15 mouse cellular contexts compared by ENCODE assay signal in genomic region chrX:7640785-7641184, GRCm38 (mm10). TPM values are rescaled to one million over a fixed set of nuclear protein-coding genes. Genes with fewer than 3 reads are reported as not detected.
DNase-seq lines count a peak whose midpoint lies in the region; ATAC-seq and TF ChIP-seq lines count a peak whose summit lies in the region.
"Had no signal": no experiment of that assay in that cellular context is flagged by ENCODE, and none has a peak within 500 bp of the region (broad histone marks: within the 10 kb centered on the region; RNA-seq: fewer than 3 reads in every experiment).

No protein-coding gene starts in this region.

- peaks cover 6% of the 10 kb centered on the region; the same call in 1 of the 2 replicates for H3K36me3 ChIP-seq in hindbrain, embryonic 13.5 days
- H3K36me3 ChIP-seq in hindbrain, embryonic 10.5 days = no peaks in the 10 kb centered on the region
- H3K36me3 ChIP-seq in hindbrain, postnatal 0 days (ENCODE audit: insufficient read depth, low read length) = no peaks in the 10 kb centered on the region
- H3K36me3 ChIP-seq: embryonic facial prominence, embryonic 10.5 days; limb, embryonic 13.5 days had no signal

- TF ChIP-seq POLR2A in olfactory bulb, adult 2 months (IDR thresholded peaks at IDR 0.05; ENCODE audit: insufficient read depth, low read depth, low read length) = no peak

- no peaks in the 10 kb centered on the region for H3K27me3 ChIP-seq in hindbrain, embryonic 13.5 days
- peaks cover 14% of the 10 kb centered on the region; the same call in 1 of the 2 replicates for H3K27me3 ChIP-seq in hindbrain, embryonic 10.5 days (ENCODE audit: insufficient read depth, poor library complexity, severe bottlenecking)
- H3K27me3 ChIP-seq in hindbrain, postnatal 0 days (ENCODE audit: insufficient read depth, low read length) = no peaks in the 10 kb centered on the region

- no peak; the same call in 1 of the 2 replicates for ATAC-seq in hindbrain, embryonic 13.5 days (ENCODE audit: low FRiP score)
- no peak for ATAC-seq in hindbrain, postnatal 0 days

- H3K4me3 ChIP-seq in hindbrain, embryonic 13.5 days = peak overlapping the region; percentile 51
- H3K4me3 ChIP-seq in hindbrain, embryonic 10.5 days = no peak overlapping the region
- peak overlapping the region; percentile 10; the same call in 1 of the 2 replicates for H3K4me3 ChIP-seq in hindbrain, postnatal 0 days (ENCODE audit: low read length)
- peak overlapping the region; percentile 29 for H3K4me3 ChIP-seq in olfactory bulb, adult 2 months (ENCODE audit: insufficient read depth, low read depth, low read length)
- H3K4me3 ChIP-seq: embryonic facial prominence, embryonic 10.5 days; limb, embryonic 13.5 days had no signal

- H3K9ac ChIP-seq in hindbrain, embryonic 13.5 days = peak overlapping the region; percentile 53; the same call in 1 of the 2 replicates
- H3K9ac ChIP-seq in hindbrain, postnatal 0 days (replicated peaks; ENCODE audit: low read length) = no peak overlapping the region
- H3K9ac ChIP-seq: limb, embryonic 13.5 days had no signal

- TF ChIP-seq CTCF in hindbrain, postnatal 0 days (IDR thresholded peaks at IDR 0.05; ENCODE audit: low read depth) = no peak
- TF ChIP-seq CTCF in olfactory bulb, adult 2 months (IDR thresholded peaks at IDR 0.05; ENCODE audit: insufficient read depth, low read depth, low read length) = no peak

- WGBS in hindbrain, embryonic 13.5 days = 37% methylated on average over 12 of the region's 12 CpGs
- WGBS in hindbrain, embryonic 10.5 days = 31% methylated on average over 12 of the region's 12 CpGs
- WGBS in hindbrain, postnatal 0 days = 46% methylated on average over 12 of the region's 12 CpGs
- WGBS in olfactory bulb, adult 2 months = 37% methylated on average over 12 of the region's 12 CpGs

- H3K4me1 ChIP-seq in hindbrain, embryonic 13.5 days (replicated peaks) = peaks cover 5% of the 10 kb centered on the region
- peaks cover 17% of the 10 kb centered on the region for H3K4me1 ChIP-seq in hindbrain, embryonic 10.5 days (replicated peaks)
- no peaks in the 10 kb centered on the region for H3K4me1 ChIP-seq in hindbrain, postnatal 0 days (ENCODE audit: insufficient read depth, low read length)
- H3K4me1 ChIP-seq in olfactory bulb, adult 2 months (ENCODE audit: control insufficient read depth, insufficient read depth, low read length) = peaks cover 23% of the 10 kb centered on the region
- H3K4me1 ChIP-seq: limb, embryonic 13.5 days had no signal

- no peak overlapping the region for H3K27ac ChIP-seq in hindbrain, embryonic 13.5 days
- no peak overlapping the region for H3K27ac ChIP-seq in hindbrain, embryonic 10.5 days
- H3K27ac ChIP-seq in hindbrain, postnatal 0 days = no peak overlapping the region
- H3K27ac ChIP-seq in olfactory bulb, adult 2 months (ENCODE audit: insufficient read depth, low read depth, low read length) = no peak overlapping the region
- H3K27ac ChIP-seq: embryonic facial prominence, embryonic 10.5 days; limb, embryonic 13.5 days; macrophage had no signal

- peak overlapping the region; percentile 62 for H3K4me2 ChIP-seq in hindbrain, embryonic 13.5 days
- peak overlapping the region; percentile 57 for H3K4me2 ChIP-seq in hindbrain, postnatal 0 days (ENCODE audit: low read depth, low read length)
- H3K4me2 ChIP-seq: limb, embryonic 13.5 days had no signal

- DNase-seq in hindbrain, embryonic 10.5 days (ENCODE audit: low spot score) = no peak
- DNase-seq in cerebellum, postnatal 10 days = peak; percentile 52 to 65
- DNase-seq in hindbrain, postnatal 0 days (ENCODE audit: low spot score) = peak; percentile 12
- no peak for DNase-seq in frontal cortex, postnatal 25 days (ENCODE audit: low spot score in 2 of 2)
- DNase-seq in ovary, postnatal 10 days (ENCODE audit: low spot score) = no peak
- DNase-seq: heart, postnatal 10 days; kidney, adult 9 months; layer of hippocampus, adult 9-11 months; thymus, adult 18-20 months had no signal

- H3K9me3 ChIP-seq in hindbrain, embryonic 13.5 days = no peaks in the 10 kb centered on the region
- H3K9me3 ChIP-seq in hindbrain, embryonic 10.5 days = 0 out of 2 replicates have a peak, but pooled peaks cover 7% of the 10 kb centered on the region
- no peaks in the 10 kb centered on the region for H3K9me3 ChIP-seq in hindbrain, postnatal 0 days (ENCODE audit: low read length)
- H3K9me3 ChIP-seq: embryonic facial prominence, embryonic 10.5 days; limb, embryonic 13.5 days had no signal

RNA-seq across cellular contexts. Expression of gene Syp, which starts 2.5 kb away (rescaled TPM):
- 108 and 115 TPM in 2 replicates for polyA plus RNA-seq in hindbrain, embryonic 13.5 days (2015; fragmentation: Nextera tagmentation; extraction: Ambion mirVana)
- polyA plus RNA-seq in hindbrain, embryonic 10.5 days (2016; fragmentation: Nextera tagmentation; extraction: Ambion mirVana) = 18.5 and 26.5 TPM in 2 replicates
- total RNA-seq in hindbrain, postnatal 0 days (2014; rRNA removed) = 500 and 512 TPM in 2 replicates
- 320 and 325 TPM in 2 replicates for polyA plus RNA-seq in hindbrain, postnatal 0 days (2015; fragmentation: Nextera tagmentation; extraction: Ambion mirVana)
- 236 and 474 TPM in 2 replicates for polyA plus RNA-seq in olfactory bulb, adult 2 months (2012; ENCODE audit: insufficient read depth, insufficient read length, low replicate concordance, missing spikeins)

RNA-seq across cellular contexts. Expression of gene Prickle3, which starts 16.3 kb away (rescaled TPM):
- 1.4 and 1.8 TPM in 2 replicates for polyA plus RNA-seq in hindbrain, embryonic 13.5 days (2015; fragmentation: Nextera tagmentation; extraction: Ambion mirVana)
- 4.4 and 4.5 TPM in 2 replicates for polyA plus RNA-seq in hindbrain, embryonic 10.5 days (2016; fragmentation: Nextera tagmentation; extraction: Ambion mirVana)
- total RNA-seq in hindbrain, postnatal 0 days (2014; rRNA removed) = 1.6 and 1.8 TPM in 2 replicates
- 1.1 and 1.6 TPM in 2 replicates for polyA plus RNA-seq in hindbrain, postnatal 0 days (2015; fragmentation: Nextera tagmentation; extraction: Ambion mirVana)
- polyA plus RNA-seq in olfactory bulb, adult 2 months (2012; ENCODE audit: insufficient read depth, insufficient read length, low replicate concordance, missing spikeins) = not detected in 2 replicates

RNA-seq across cellular contexts. Expression of gene Plp2, which starts 30.4 kb away (rescaled TPM):
- 23.8 and 25.1 TPM in 2 replicates for polyA plus RNA-seq in hindbrain, embryonic 13.5 days (2015; fragmentation: Nextera tagmentation; extraction: Ambion mirVana)
- 40.9 and 52.0 TPM in 2 replicates for polyA plus RNA-seq in hindbrain, embryonic 10.5 days (2016; fragmentation: Nextera tagmentation; extraction: Ambion mirVana)
- 12.9 and 27.7 TPM in 2 replicates for total RNA-seq in hindbrain, postnatal 0 days (2014; rRNA removed)
- 25.2 and 26.5 TPM in 2 replicates for polyA plus RNA-seq in hindbrain, postnatal 0 days (2015; fragmentation: Nextera tagmentation; extraction: Ambion mirVana)
- not detected in 2 replicates for polyA plus RNA-seq in olfactory bulb, adult 2 months (2012; ENCODE audit: insufficient read depth, insufficient read length, low replicate concordance, missing spikeins)

RNA-seq across cellular contexts. Expression of gene Cacna1f, which starts 33.9 kb away (rescaled TPM):
- polyA plus RNA-seq in hindbrain, embryonic 13.5 days (2015; fragmentation: Nextera tagmentation; extraction: Ambion mirVana) = 0.13 TPM in 1 of 2 replicates, not detected in the other
- not detected in 2 replicates for polyA plus RNA-seq in hindbrain, embryonic 10.5 days (2016; fragmentation: Nextera tagmentation; extraction: Ambion mirVana)
- 0.10 TPM in 1 of 2 replicates, not detected in the other for total RNA-seq in hindbrain, postnatal 0 days (2014; rRNA removed)
- 0.11 and 0.33 TPM in 2 replicates for polyA plus RNA-seq in hindbrain, postnatal 0 days (2015; fragmentation: Nextera tagmentation; extraction: Ambion mirVana)
- not detected in 2 replicates for polyA plus RNA-seq in olfactory bulb, adult 2 months (2012; ENCODE audit: insufficient read depth, insufficient read length, low replicate concordance, missing spikeins)
- total RNA-seq: heart, postnatal 10 days had no signal
- polyA plus RNA-seq: neural tube, embryonic 11.5 days had no signal

RNA-seq across cellular contexts. Expression of gene Ccdc22, which starts 35.5 kb away (rescaled TPM):
- 29.6 and 32.0 TPM in 2 replicates for polyA plus RNA-seq in hindbrain, embryonic 13.5 days (2015; fragmentation: Nextera tagmentation; extraction: Ambion mirVana)
- polyA plus RNA-seq in hindbrain, embryonic 10.5 days (2016; fragmentation: Nextera tagmentation; extraction: Ambion mirVana) = 33.5 and 34.4 TPM in 2 replicates
- total RNA-seq in hindbrain, postnatal 0 days (2014; rRNA removed) = 35.6 and 47.6 TPM in 2 replicates
- 20.5 and 21.5 TPM in 2 replicates for polyA plus RNA-seq in hindbrain, postnatal 0 days (2015; fragmentation: Nextera tagmentation; extraction: Ambion mirVana)
- polyA plus RNA-seq in olfactory bulb, adult 2 months (2012; ENCODE audit: insufficient read depth, insufficient read length, low replicate concordance, missing spikeins) = not detected in 2 replicates

Comparison
In these comparisons a context has a peak if more than half of its experiments do, and no peak if none do; other contexts are left out.
1. DNase-seq: peak in cerebellum, postnatal 10 days (2 of 2) and hindbrain, postnatal 0 days (single experiment); none in hindbrain, embryonic 10.5 days (single experiment), frontal cortex, postnatal 25 days (0 of 2) and ovary, postnatal 10 days (single experiment).
2. RNA of gene Plp2, which starts 30.4 kb away (polyA plus RNA-seq): 40.9 to 52.0 TPM in hindbrain, embryonic 10.5 days, 25.2 to 26.5 TPM in hindbrain, postnatal 0 days and 23.8 to 25.1 TPM in hindbrain, embryonic 13.5 days; not detected in olfactory bulb, adult 2 months; every median in the first group is over 10 times any median in the second.